Mouse (Mus musculus): Measurements from ENCODE around the gene Pi16. TPM values are rescaled to one million over a fixed set of nuclear protein-coding genes. Genes with fewer than 3 reads are reported as not detected.

The Pi16 gene
- polyA plus RNA-seq, 1 experiment from 2014 or later = 4.1 TPM

GRCm38 (mm10) chr17:29368726-29369125 is 51.2 kb downstream of the Pi16 start:
- ATAC-seq (replicated peaks; ENCODE audit: low FRiP score, low read depth) = peak; percentile 60; the same call in 1 of the 2 replicates
- Histone ChIP-seq H3K9me3 (replicated peaks; ENCODE audit: low read length) (no peaks in the 10 kb centered on the region), H3K4me3 (replicated peaks; ENCODE audit: low read depth, low read length) (no peak overlapping the region), H3K27me3 (ENCODE audit: insufficient read depth, low read length) (no peaks in the 10 kb centered on the region), H3K4me2 (ENCODE audit: low read length) (peak overlapping the region; percentile 35), H3K27ac (no peak overlapping the region), H3K9ac (ENCODE audit: low read depth, low read length) (no peak overlapping the region), H3K4me1 (replicated peaks; ENCODE audit: insufficient read depth, low read length) (no peaks in the 10 kb centered on the region), H3K36me3 (ENCODE audit: insufficient read depth, low read length) (no peaks in the 10 kb centered on the region)
- TF ChIP-seq CTCF (IDR thresholded peaks at IDR 0.05; ENCODE audit: low read depth) = no peak
- 18% methylated on average over 7 of the region's 7 CpGs for WGBS
- peak; percentile 24 for DNase-seq (ENCODE audit: low spot score)

DNA sequence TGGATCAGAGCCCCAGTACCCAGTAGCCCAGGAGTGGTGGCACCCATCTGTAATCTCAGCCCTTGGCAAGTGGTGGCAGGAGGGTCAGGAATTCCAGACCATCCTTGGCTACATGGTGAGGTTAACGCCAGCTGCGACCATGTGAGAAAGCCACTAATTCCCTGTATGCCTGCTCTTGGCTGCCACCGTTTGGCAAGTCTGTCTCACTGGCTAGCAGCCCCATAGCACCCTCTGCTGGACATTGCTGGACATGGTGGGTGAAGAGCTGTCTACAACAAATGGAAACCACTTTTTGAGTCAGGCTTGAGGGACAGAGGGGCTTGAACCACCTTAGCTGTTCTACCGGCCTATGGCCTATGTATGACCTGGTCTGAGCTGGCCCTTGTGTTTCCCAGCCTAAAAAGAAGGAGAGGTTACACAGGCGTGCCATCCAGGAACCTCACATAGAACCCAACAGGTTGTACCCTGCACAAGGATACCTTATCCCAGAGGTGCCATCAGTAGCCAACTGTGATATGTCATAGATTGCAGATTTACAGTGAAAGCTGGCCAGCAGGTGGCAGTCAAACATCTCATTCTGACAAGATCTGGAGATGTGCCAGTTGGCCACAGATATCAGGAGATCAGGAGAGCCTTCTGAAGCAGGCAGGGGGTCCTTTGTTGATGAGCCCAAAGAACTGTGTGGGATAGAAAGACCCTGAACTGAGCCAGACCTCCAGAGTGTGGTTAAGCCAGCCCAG is 53.7 kb downstream of the Pi16 start:
- peak; percentile 62 for ATAC-seq (replicated peaks; ENCODE audit: low FRiP score, low read depth)
- Histone ChIP-seq H3K27me3 (ENCODE audit: insufficient read depth, low read length) (no peaks in the 10 kb centered on the region), H3K9ac (ENCODE audit: low read depth, low read length) (no peak overlapping the region), H3K4me2 (ENCODE audit: low read length) (no peak overlapping the region), H3K9me3 (replicated peaks; ENCODE audit: low read length) (no peaks in the 10 kb centered on the region), H3K4me3 (replicated peaks; ENCODE audit: low read depth, low read length) (no peak overlapping the region), H3K36me3 (ENCODE audit: insufficient read depth, low read length) (no peaks in the 10 kb centered on the region), H3K27ac (no peak overlapping the region), H3K4me1 (replicated peaks; ENCODE audit: insufficient read depth, low read length) (no peaks in the 10 kb centered on the region)
- peak; percentile 100 for TF ChIP-seq CTCF (IDR thresholded peaks at IDR 0.05; ENCODE audit: low read depth)
- 7% methylated on average over 5 of the region's 5 CpGs for WGBS
- peak; percentile 94 for DNase-seq (ENCODE audit: low spot score)

DNA sequence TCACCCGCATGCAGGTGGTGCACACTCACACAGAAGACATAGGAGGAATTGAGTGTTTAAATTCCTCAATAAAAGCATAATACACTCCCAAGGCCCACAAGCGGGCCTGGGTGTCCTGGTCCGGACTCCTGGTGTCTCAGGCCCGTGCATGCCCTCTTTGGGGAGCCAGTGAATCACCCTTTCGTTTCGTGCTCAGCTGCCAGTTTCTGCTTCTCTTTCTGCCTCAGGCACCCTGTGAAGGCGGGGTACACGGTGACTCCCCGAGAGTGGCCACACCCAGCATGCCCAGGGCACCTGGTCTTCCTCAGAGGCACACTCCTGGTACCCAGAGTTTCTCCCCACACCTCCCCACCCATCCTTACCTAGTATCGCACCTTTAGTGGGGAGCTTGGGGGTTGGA is 58.4 kb downstream of the Pi16 start:
- H3K9me3 ChIP-seq (replicated peaks; ENCODE audit: low read length) = no peaks in the 10 kb centered on the region
- no peak for DNase-seq (ENCODE audit: low spot score)
- no peaks in the 10 kb centered on the region for H3K4me1 ChIP-seq (replicated peaks; ENCODE audit: insufficient read depth, low read length)
- H3K4me3 ChIP-seq (replicated peaks; ENCODE audit: low read depth, low read length) = no peak overlapping the region
- no peak for ATAC-seq (replicated peaks; ENCODE audit: low FRiP score, low read depth)
- no peak overlapping the region for H3K4me2 ChIP-seq (ENCODE audit: low read length)
- H3K9ac ChIP-seq (ENCODE audit: low read depth, low read length) = no peak overlapping the region
- no peak for TF ChIP-seq CTCF (IDR thresholded peaks at IDR 0.05; ENCODE audit: low read depth)
- H3K27me3 ChIP-seq (ENCODE audit: insufficient read depth, low read length) = no peaks in the 10 kb centered on the region
- no peak overlapping the region for H3K27ac ChIP-seq
- WGBS = 85% methylated on average over 10 of the region's 10 CpGs
- no peaks in the 10 kb centered on the region for H3K36me3 ChIP-seq (ENCODE audit: insufficient read depth, low read length)

DNA sequence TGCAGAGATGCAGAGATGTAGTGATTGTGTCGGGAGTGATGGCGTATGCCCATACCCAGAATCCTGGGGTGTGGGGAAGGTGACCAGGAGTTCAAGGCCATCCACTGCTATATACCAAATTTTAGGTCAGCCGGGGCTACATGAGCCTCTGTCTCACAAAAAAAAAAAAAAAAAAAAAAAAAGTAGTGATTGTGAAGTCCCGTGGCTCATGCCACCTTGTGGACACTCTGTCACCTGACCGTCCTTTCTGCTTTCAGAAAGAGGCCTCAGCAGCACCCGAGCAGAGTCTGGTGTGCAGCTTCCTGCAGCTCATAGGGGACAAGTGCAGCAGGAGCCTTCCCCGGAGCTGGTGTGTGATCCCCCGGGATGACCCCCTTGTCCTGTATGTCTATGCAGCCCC is 60.6 kb downstream of the Pi16 start:
- no peaks in the 10 kb centered on the region for H3K27me3 ChIP-seq (ENCODE audit: insufficient read depth, low read length)
- no peak overlapping the region for H3K9ac ChIP-seq (ENCODE audit: low read depth, low read length)
- ATAC-seq (replicated peaks; ENCODE audit: low FRiP score, low read depth) (no peak), DNase-seq (ENCODE audit: low spot score) (no peak)
- H3K4me1 ChIP-seq (replicated peaks; ENCODE audit: insufficient read depth, low read length) = no peaks in the 10 kb centered on the region
- no peak overlapping the region for H3K27ac ChIP-seq
- H3K4me2 ChIP-seq (ENCODE audit: low read length) = no peak overlapping the region
- peak; percentile 49; the same call in 1 of the 2 replicates for TF ChIP-seq CTCF (IDR thresholded peaks at IDR 0.05; ENCODE audit: low read depth)
- no peak overlapping the region for H3K4me3 ChIP-seq (replicated peaks; ENCODE audit: low read depth, low read length)
- H3K36me3 ChIP-seq (ENCODE audit: insufficient read depth, low read length) = no peaks in the 10 kb centered on the region
- 58% methylated on average over 8 of the region's 8 CpGs for WGBS
- H3K9me3 ChIP-seq (replicated peaks; ENCODE audit: low read length) = no peaks in the 10 kb centered on the region

Other genes starting within 250 kb of the Pi16 start
- 125 and 136 TPM in 2 replicates for gene Cdkn1a, start 226.7 kb upstream of the Pi16 start, polyA plus RNA-seq (2015; fragmentation: Nextera tagmentation; extraction: Ambion mirVana)
- 0.21 and 0.22 TPM in 2 replicates for gene Rab44, start 203.5 kb upstream of the Pi16 start, polyA plus RNA-seq (2015; fragmentation: Nextera tagmentation; extraction: Ambion mirVana)
- gene Cpne5, start 79.5 kb upstream of the Pi16 start, polyA plus RNA-seq (2015; fragmentation: Nextera tagmentation; extraction: Ambion mirVana) = 5.3 and 5.8 TPM in 2 replicates
- 108 and 126 TPM in 2 replicates for gene Ppil1, start 53.5 kb upstream of the Pi16 start, polyA plus RNA-seq (2015; fragmentation: Nextera tagmentation; extraction: Ambion mirVana)
- 131 TPM in 2 replicates for gene BC004004, start 48.9 kb upstream of the Pi16 start, polyA plus RNA-seq (2015; fragmentation: Nextera tagmentation; extraction: Ambion mirVana)
- 307 and 309 TPM in 2 replicates for gene Mtch1, start 30.3 kb downstream of the Pi16 start, polyA plus RNA-seq (2015; fragmentation: Nextera tagmentation; extraction: Ambion mirVana)
- 12.3 and 12.5 TPM in 2 replicates for gene Fgd2, start 43.2 kb downstream of the Pi16 start, polyA plus RNA-seq (2015; fragmentation: Nextera tagmentation; extraction: Ambion mirVana)
- 21.3 and 21.6 TPM in 2 replicates for gene Pim1, start 173.1 kb downstream of the Pi16 start, polyA plus RNA-seq (2015; fragmentation: Nextera tagmentation; extraction: Ambion mirVana)
- not detected in 2 replicates for gene Gm17657, start 232.0 kb downstream of the Pi16 start, polyA plus RNA-seq (2015; fragmentation: Nextera tagmentation; extraction: Ambion mirVana)
- gene Tbc1d22b, start 232.1 kb downstream of the Pi16 start, polyA plus RNA-seq (2015; fragmentation: Nextera tagmentation; extraction: Ambion mirVana) = 11.9 and 12.0 TPM in 2 replicates
- 0.20 and 0.51 TPM in 2 replicates for gene Tmem217, start 234.7 kb downstream of the Pi16 start, polyA plus RNA-seq (2015; fragmentation: Nextera tagmentation; extraction: Ambion mirVana)